Mouse (Mus musculus): ENCODE data around the gene Kif16b. TPM values are rescaled to one million over a fixed set of nuclear protein-coding genes. Genes with fewer than 3 reads are reported as not detected.

The Kif16b gene
- polyA plus RNA-seq, 1 experiment from 2014 or later: 4.3 TPM

GRCm38 (mm10) chr2:142760843-142761242 lies 140.5 kb downstream of the Kif16b start:
- no peak overlapping the region for H3K9ac ChIP-seq
- 29% methylated on average over 4 of the region's 4 CpGs for WGBS
- no peak for ATAC-seq (ENCODE audit: low read depth)
- no peaks in the 10 kb centered on the region for H3K27me3 ChIP-seq
- H3K4me3 ChIP-seq: no peak overlapping the region
- H3K27ac ChIP-seq (replicated peaks): no peak overlapping the region
- H3K4me1 ChIP-seq (replicated peaks): 0 out of 2 replicates have a peak, but pooled peaks cover 5% of the 10 kb centered on the region
- no peaks in the 10 kb centered on the region for H3K9me3 ChIP-seq
- H3K4me2 ChIP-seq: no peak overlapping the region
- H3K36me3 ChIP-seq: no peaks in the 10 kb centered on the region

- WGBS: 92% methylated on average over 4 of the region's 4 CpGs
- H3K9me3 ChIP-seq: no peaks in the 10 kb centered on the region
- no peak for ATAC-seq (ENCODE audit: low read depth)
- 0 out of 2 replicates have a peak, but pooled peaks cover 5% of the 10 kb centered on the region for H3K4me1 ChIP-seq (replicated peaks)
- no peak overlapping the region for H3K27ac ChIP-seq (replicated peaks)
- H3K4me3 ChIP-seq: no peak overlapping the region
- H3K36me3 ChIP-seq: no peaks in the 10 kb centered on the region
- no peak overlapping the region for H3K9ac ChIP-seq
- no peak overlapping the region for H3K4me2 ChIP-seq
- H3K27me3 ChIP-seq: no peaks in the 10 kb centered on the region
These were observed 142.1 kb downstream of the Kif16b start for GRCm38 (mm10) chr2:142759192-142759591.

- WGBS: 83% methylated on average over 3 of the region's 3 CpGs
- Histone ChIP-seq H3K4me1 (replicated peaks) (0 out of 2 replicates have a peak, but pooled peaks cover 5% of the 10 kb centered on the region), H3K9ac (no peak overlapping the region), H3K4me2 (no peak overlapping the region), H3K4me3 (no peak overlapping the region), H3K9me3 (no peaks in the 10 kb centered on the region), H3K27me3 (no peaks in the 10 kb centered on the region), H3K36me3 (no peaks in the 10 kb centered on the region), H3K27ac (replicated peaks) (no peak overlapping the region)
- no peak for ATAC-seq (ENCODE audit: low read depth)
These were observed 143.1 kb downstream of the Kif16b start for GRCm38 (mm10) chr2:142758091-142758765.

GRCm38 (mm10) chr2:142739338-142739737 lies 162.0 kb downstream of the Kif16b start:
- Histone ChIP-seq H3K27ac (replicated peaks) (no peak overlapping the region), H3K4me3 (no peak overlapping the region), H3K9ac (no peak overlapping the region), H3K36me3 (no peaks in the 10 kb centered on the region), H3K4me2 (no peak overlapping the region), H3K4me1 (replicated peaks) (no peaks in the 10 kb centered on the region), H3K9me3 (no peaks in the 10 kb centered on the region), H3K27me3 (no peaks in the 10 kb centered on the region)
- WGBS: 79% methylated on average over 2 of the region's 2 CpGs
- no peak for ATAC-seq (ENCODE audit: low read depth)

GRCm38 (mm10) chr2:142738488-142738887 lies 162.8 kb downstream of the Kif16b start:
- H3K4me3 ChIP-seq: no peak overlapping the region
- no peaks in the 10 kb centered on the region for H3K27me3 ChIP-seq
- no peak overlapping the region for H3K4me2 ChIP-seq
- H3K27ac ChIP-seq (replicated peaks): no peak overlapping the region
- H3K9ac ChIP-seq: no peak overlapping the region
- ATAC-seq (ENCODE audit: low read depth): no peak
- H3K9me3 ChIP-seq: no peaks in the 10 kb centered on the region
- no peaks in the 10 kb centered on the region for H3K4me1 ChIP-seq (replicated peaks)
- no peaks in the 10 kb centered on the region for H3K36me3 ChIP-seq
- 83% methylated on average over 2 of the region's 2 CpGs for WGBS

GRCm38 (mm10) chr2:142735691-142736090 lies 165.6 kb downstream of the Kif16b start:
- 42% methylated on average over 3 of the region's 3 CpGs for WGBS
- no peaks in the 10 kb centered on the region for H3K9me3 ChIP-seq
- ATAC-seq (ENCODE audit: low read depth): no peak
- no peaks in the 10 kb centered on the region for H3K36me3 ChIP-seq
- H3K27ac ChIP-seq (replicated peaks): no peak overlapping the region
- no peaks in the 10 kb centered on the region for H3K27me3 ChIP-seq
- no peaks in the 10 kb centered on the region for H3K4me1 ChIP-seq (replicated peaks)
- H3K4me2 ChIP-seq: no peak overlapping the region
- H3K9ac ChIP-seq: no peak overlapping the region
- H3K4me3 ChIP-seq: no peak overlapping the region

GRCm38 (mm10) chr2:142734046-142734445 lies 167.3 kb downstream of the Kif16b start:
- H3K9me3 ChIP-seq: no peaks in the 10 kb centered on the region
- no peak overlapping the region for H3K27ac ChIP-seq (replicated peaks)
- no peak overlapping the region for H3K4me3 ChIP-seq
- H3K27me3 ChIP-seq: no peaks in the 10 kb centered on the region
- H3K9ac ChIP-seq: no peak overlapping the region
- ATAC-seq (ENCODE audit: low read depth): no peak
- 92% methylated on average over 2 of the region's 2 CpGs for WGBS
- H3K4me2 ChIP-seq: no peak overlapping the region
- no peaks in the 10 kb centered on the region for H3K4me1 ChIP-seq (replicated peaks)
- H3K36me3 ChIP-seq: no peaks in the 10 kb centered on the region

GRCm38 (mm10) chr2:142732370-142732769 lies 169.0 kb downstream of the Kif16b start:
- Histone ChIP-seq H3K4me1 (replicated peaks) (no peaks in the 10 kb centered on the region), H3K27ac (replicated peaks) (no peak overlapping the region), H3K9me3 (no peaks in the 10 kb centered on the region), H3K4me2 (no peak overlapping the region), H3K36me3 (no peaks in the 10 kb centered on the region), H3K9ac (no peak overlapping the region), H3K27me3 (no peaks in the 10 kb centered on the region), H3K4me3 (no peak overlapping the region)
- no peak for ATAC-seq (ENCODE audit: low read depth)
- 93% methylated on average over 4 of the region's 4 CpGs for WGBS

GRCm38 (mm10) chr2:142731778-142732092 lies 169.6 kb downstream of the Kif16b start:
- Histone ChIP-seq H3K9ac (no peak overlapping the region), H3K27me3 (no peaks in the 10 kb centered on the region), H3K36me3 (no peaks in the 10 kb centered on the region), H3K4me3 (no peak overlapping the region), H3K4me1 (replicated peaks) (no peaks in the 10 kb centered on the region), H3K9me3 (no peaks in the 10 kb centered on the region), H3K4me2 (no peak overlapping the region), H3K27ac (replicated peaks) (no peak overlapping the region)
- 72% methylated on average over 1 of the region's 1 CpGs for WGBS
- ATAC-seq (ENCODE audit: low read depth): no peak; the same call in 1 of the 2 replicates

GRCm38 (mm10) chr2:142731016-142731777 lies 170.1 kb downstream of the Kif16b start:
- Histone ChIP-seq H3K4me1 (replicated peaks) (no peaks in the 10 kb centered on the region), H3K27me3 (no peaks in the 10 kb centered on the region), H3K4me2 (no peak overlapping the region), H3K4me3 (no peak overlapping the region), H3K9me3 (no peaks in the 10 kb centered on the region), H3K9ac (no peak overlapping the region), H3K27ac (replicated peaks) (no peak overlapping the region), H3K36me3 (no peaks in the 10 kb centered on the region)
- ATAC-seq (ENCODE audit: low read depth): no peak
- 81% methylated on average over 10 of the region's 10 CpGs for WGBS

- Histone ChIP-seq H3K9ac (no peak overlapping the region), H3K4me2 (no peak overlapping the region), H3K27ac (replicated peaks) (no peak overlapping the region), H3K36me3 (no peaks in the 10 kb centered on the region), H3K4me3 (no peak overlapping the region), H3K4me1 (replicated peaks) (no peaks in the 10 kb centered on the region), H3K9me3 (no peaks in the 10 kb centered on the region), H3K27me3 (no peaks in the 10 kb centered on the region)
- ATAC-seq (ENCODE audit: low read depth): no peak
- 88% methylated on average over 7 of the region's 7 CpGs for whole genome bisulfite sequencing
These were observed 176.9 kb downstream of the Kif16b start for GRCm38 (mm10) chr2:142724215-142725001.

- Histone ChIP-seq H3K9me3 (no peaks in the 10 kb centered on the region), H3K4me2 (no peak overlapping the region), H3K9ac (no peak overlapping the region), H3K4me1 (replicated peaks) (no peaks in the 10 kb centered on the region), H3K27me3 (no peaks in the 10 kb centered on the region), H3K27ac (replicated peaks) (no peak overlapping the region), H3K4me3 (no peak overlapping the region), H3K36me3 (no peaks in the 10 kb centered on the region)
- WGBS: 85% methylated on average over 2 of the region's 2 CpGs
- no peak for ATAC-seq (ENCODE audit: low read depth)
These were observed 181.2 kb downstream of the Kif16b start for GRCm38 (mm10) chr2:142720174-142720573.
